ENCODE assay signal across 10 mouse cellular contexts in genomic region chr11:100762831-100763230, GRCm38 (mm10). TPM values are rescaled to one million over a fixed set of nuclear protein-coding genes. Genes with fewer than 3 reads are reported as not detected.
DNase-seq lines count a peak whose midpoint lies in the region; ATAC-seq and TF ChIP-seq lines count a peak whose summit lies in the region.
"Had no signal": no experiment of that assay in that cellular context is flagged by ENCODE, and none has a peak within 500 bp of the region (broad histone marks: within the 10 kb centered on the region; RNA-seq: fewer than 3 reads in every experiment).

Gene Hcrt, minus strand, starts transcription at chr11:100762931.

- peak within 1 kb of the TSS; percentile 38 for H3K4me3 ChIP-seq in kidney, embryonic 14.5 days (ENCODE audit: low read length)
- peak within 1 kb of the TSS; percentile 31 for H3K4me3 ChIP-seq in cortical plate, adult 2 months (ENCODE audit: insufficient read depth, low read length)
- H3K4me3 ChIP-seq in hindbrain, embryonic 14.5 days (replicated peaks; ENCODE audit: low read length) = peak within 1 kb of the TSS; percentile 31
- H3K4me3 ChIP-seq in midbrain, embryonic 13.5 days (replicated peaks) = peak within 1 kb of the TSS; percentile 39

- no peak for TF ChIP-seq CTCF in cortical plate, adult 2 months (IDR thresholded peaks at IDR 0.05; ENCODE audit: extremely low read depth, insufficient read depth, low read length)

- no peak for TF ChIP-seq POLR2A in cortical plate, adult 2 months (IDR thresholded peaks at IDR 0.05; ENCODE audit: extremely low read depth, insufficient read depth, low read length)

- intact Hi-C loops in gastrocnemius, postnatal 36 days (cut with DNase I) = loop anchor here (10.0 kb wide), 1 partner anchor 192 kb away; no protein-coding TSS in a partner anchor

- H3K4me1 ChIP-seq in kidney, embryonic 14.5 days (ENCODE audit: control insufficient read depth, insufficient read depth, low read length) = peaks cover 6% of the 10 kb centered on the region; the same call in 1 of the 2 replicates
- peaks cover 3% of the 10 kb centered on the region; the same call in 1 of the 2 replicates for H3K4me1 ChIP-seq in cortical plate, adult 2 months (ENCODE audit: control insufficient read depth, insufficient read depth, low read length)
- H3K4me1 ChIP-seq in hindbrain, embryonic 14.5 days (replicated peaks; ENCODE audit: control insufficient read depth, insufficient read depth, low read length) = 0 out of 2 replicates have a peak, but pooled peaks cover 6% of the 10 kb centered on the region
- peaks cover 29% of the 10 kb centered on the region for H3K4me1 ChIP-seq in midbrain, embryonic 13.5 days (replicated peaks)

- H3K4me2 ChIP-seq in kidney, embryonic 14.5 days (replicated peaks; ENCODE audit: low read depth, low read length) = peak within 1 kb of the TSS; percentile 84
- H3K4me2 ChIP-seq in hindbrain, embryonic 14.5 days (replicated peaks) = peak within 1 kb of the TSS; percentile 65
- peak within 1 kb of the TSS; percentile 59 for H3K4me2 ChIP-seq in midbrain, embryonic 13.5 days (replicated peaks)

- H3K36me3 ChIP-seq in kidney, embryonic 14.5 days (ENCODE audit: control insufficient read depth, insufficient read depth, low read length) = no peaks in the 10 kb centered on the region
- H3K36me3 ChIP-seq in hindbrain, embryonic 14.5 days (replicated peaks; ENCODE audit: control insufficient read depth, insufficient read depth) = no peaks in the 10 kb centered on the region
- H3K36me3 ChIP-seq in midbrain, embryonic 13.5 days = no peaks in the 10 kb centered on the region

- H3K9me3 ChIP-seq in kidney, embryonic 14.5 days (ENCODE audit: control insufficient read depth, low read length) = no peaks in the 10 kb centered on the region
- no peaks in the 10 kb centered on the region for H3K9me3 ChIP-seq in hindbrain, embryonic 14.5 days (ENCODE audit: control insufficient read depth, low read length)
- H3K9me3 ChIP-seq in midbrain, embryonic 13.5 days = no peaks in the 10 kb centered on the region

- ATAC-seq in kidney, embryonic 14.5 days (ENCODE audit: low FRiP score, low TSS enrichment) = no peak
- no peak for ATAC-seq in hindbrain, embryonic 14.5 days (ENCODE audit: low FRiP score)
- ATAC-seq in midbrain, embryonic 13.5 days = no peak
- ATAC-seq: Patski had no signal

- peaks cover 21% of the 10 kb centered on the region for H3K27me3 ChIP-seq in kidney, embryonic 14.5 days (ENCODE audit: control insufficient read depth, insufficient read depth, low read length)
- H3K27me3 ChIP-seq in hindbrain, embryonic 14.5 days (ENCODE audit: control insufficient read depth, insufficient read depth, low read length) = no peaks in the 10 kb centered on the region
- H3K27me3 ChIP-seq in midbrain, embryonic 13.5 days = peaks cover 11% of the 10 kb centered on the region; the same call in 1 of the 2 replicates

- WGBS in kidney, embryonic 14.5 days = 78% methylated on average over 7 of the region's 7 CpGs
- WGBS in hindbrain, embryonic 14.5 days = 90% methylated on average over 7 of the region's 7 CpGs
- 91% methylated on average over 7 of the region's 7 CpGs for WGBS in midbrain, embryonic 13.5 days

- no peak within 1 kb of the TSS for H3K27ac ChIP-seq in kidney, embryonic 14.5 days (ENCODE audit: low read depth, low read length)
- H3K27ac ChIP-seq in cortical plate, adult 2 months (ENCODE audit: insufficient read depth, low read length) = 0 out of 2 replicates have a peak within 1 kb of the TSS, but pooled peaks have one; percentile 13
- H3K27ac ChIP-seq in hindbrain, embryonic 14.5 days = peak within 1 kb of the TSS; percentile 9; the same call in 1 of the 2 replicates
- peak within 1 kb of the TSS; percentile 22 for H3K27ac ChIP-seq in midbrain, embryonic 13.5 days

- peak within 1 kb of the TSS; percentile 57; the same call in 1 of the 2 replicates for H3K9ac ChIP-seq in kidney, embryonic 14.5 days (ENCODE audit: low read depth, low read length)
- peak within 1 kb of the TSS; percentile 51 for H3K9ac ChIP-seq in hindbrain, embryonic 14.5 days
- peak within 1 kb of the TSS; percentile 54 for H3K9ac ChIP-seq in midbrain, embryonic 13.5 days (replicated peaks)

- no peak for DNase-seq in kidney, postnatal 36 days
- DNase-seq in hindbrain, embryonic 14.5 days (ENCODE audit: low spot score) = no peak
- DNase-seq in cerebellum, postnatal 36 days = no peak
- no peak for DNase-seq in spleen, postnatal 4 days (ENCODE audit: low spot score in 2 of 2)
- DNase-seq in gastrocnemius, postnatal 36 days = no peak

RNA-seq across cellular contexts. Expression of gene Hcrt, which starts in this region (rescaled TPM):
- not detected in 2 replicates for polyA plus RNA-seq in kidney, embryonic 14.5 days (2014; fragmentation: Nextera tagmentation; extraction: Ambion mirVana)
- 0.29 and 0.78 TPM in 2 replicates for polyA plus RNA-seq in cortical plate, adult 2 months (2012; rRNA removed)
- 0.78 TPM in 1 of 2 replicates, not detected in the other for polyA plus RNA-seq in hindbrain, embryonic 14.5 days (2014; fragmentation: Nextera tagmentation; extraction: Ambion mirVana)
- 0.30 TPM in 1 of 2 replicates, not detected in the other for polyA plus RNA-seq in midbrain, embryonic 13.5 days (2015; fragmentation: Nextera tagmentation; extraction: Ambion mirVana)
- not detected for total RNA-seq in gastrocnemius, postnatal 36 days (2021)
- total RNA-seq: megakaryocyte-erythroid progenitor cell, adult 5-6 weeks had no signal
- polyA plus RNA-seq: Patski had no signal
